Mouse (Mus musculus) thymus, postnatal 0 days (tissue): ENCODE measurements around the gene Bin2. TPM values are rescaled to one million over a fixed set of nuclear protein-coding genes. Genes with fewer than 3 reads are reported as not detected.

ENCODE experiments used
- microRNA-seq: library from miRNA; unstranded; fragments of <30 nt; microRNA quantifications from one replicate; pipeline ENCODE4, GENCODE M21; 2016; ENCODE audit warnings: borderline number of aligned reads
- polyA plus RNA-seq: library from polyadenylated mRNA; unstranded; fragments of >200 nt; fragmentation: Nextera tagmentation; extraction: Ambion mirVana; gene quantifications from 2 replicates; pipeline ENCODE4 v1.2.1, GENCODE M21; 2015

Bin2 gene
- polyA plus RNA-seq, 1 experiment from 2014 or later = 45.9 TPM

Small RNAs within 50 kb of the gene (microRNA-seq; reads per million reads assigned to microRNA genes)
- gene Mir6961 = not detected

Other genes with a start within 250 kb of the Bin2 start
- gene Gm5475, start 247.4 kb downstream of the Bin2 start, polyA plus RNA-seq = 0.16 and 0.18 TPM in 2 replicates
- 23.8 and 27.3 TPM in 2 replicates for gene Slc11a2, start 244.5 kb downstream of the Bin2 start, polyA plus RNA-seq
- 25.2 and 26.3 TPM in 2 replicates for gene Letmd1, start 200.5 kb downstream of the Bin2 start, polyA plus RNA-seq
- gene Csrnp2, start 174.1 kb downstream of the Bin2 start, polyA plus RNA-seq = 6.3 and 6.6 TPM in 2 replicates
- gene Tfcp2, start 117.5 kb downstream of the Bin2 start, polyA plus RNA-seq = 7.0 and 8.4 TPM in 2 replicates
- gene Pou6f1, start 69.6 kb downstream of the Bin2 start, polyA plus RNA-seq = 18.7 and 21.6 TPM in 2 replicates
- gene Dazap2, start 54.2 kb downstream of the Bin2 start, polyA plus RNA-seq = 266 and 303 TPM in 2 replicates
- gene Smagp, start 32.6 kb downstream of the Bin2 start, polyA plus RNA-seq = 4.8 TPM in 2 replicates
- 6.2 and 13.1 TPM in 2 replicates for gene Cela1, start 18.4 kb upstream of the Bin2 start, polyA plus RNA-seq
- 16.6 and 16.9 TPM in 2 replicates for gene Galnt6, start 59.8 kb upstream of the Bin2 start, polyA plus RNA-seq
- 2.1 and 2.7 TPM in 2 replicates for gene Slc4a8, start 92.2 kb upstream of the Bin2 start, polyA plus RNA-seq
- 2.0 and 2.1 TPM in 2 replicates for gene Scn8a, start 200.3 kb upstream of the Bin2 start, polyA plus RNA-seq